Mouse (Mus musculus): ENCODE measurements around the gene Btbd9.
A peak's percentile ranks its signal among the peaks of the same experiment; 100 is the strongest.
"Not testable (repeated sequence)": the region's sequence is repeated elsewhere in the genome, so short reads cannot be mapped to it uniquely, and the experiment has no call there.

Btbd9 gene

DNA sequence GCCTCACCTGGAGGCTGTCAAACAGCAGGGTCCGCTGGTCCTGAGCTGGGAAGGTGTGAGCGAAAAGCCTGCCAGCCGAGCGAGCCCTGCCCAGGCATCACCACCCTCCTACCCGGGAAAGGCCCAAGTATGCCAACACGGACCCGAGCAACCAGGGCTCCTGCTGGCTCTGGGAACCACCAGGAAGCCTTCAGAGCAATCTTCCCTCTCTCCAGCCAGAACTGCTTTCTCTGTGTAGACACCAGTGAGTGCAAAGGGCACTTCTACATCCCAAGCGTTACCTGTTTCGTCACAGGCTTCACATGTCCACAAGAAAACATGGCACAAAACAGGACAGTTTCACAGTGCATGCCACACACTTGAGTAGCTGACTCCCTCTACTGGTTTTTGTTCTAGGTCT, 63.3 kb downstream of the Btbd9 start:
- DNase-seq (ENCODE audit: low read depth, low spot score) = no peak

DNA sequence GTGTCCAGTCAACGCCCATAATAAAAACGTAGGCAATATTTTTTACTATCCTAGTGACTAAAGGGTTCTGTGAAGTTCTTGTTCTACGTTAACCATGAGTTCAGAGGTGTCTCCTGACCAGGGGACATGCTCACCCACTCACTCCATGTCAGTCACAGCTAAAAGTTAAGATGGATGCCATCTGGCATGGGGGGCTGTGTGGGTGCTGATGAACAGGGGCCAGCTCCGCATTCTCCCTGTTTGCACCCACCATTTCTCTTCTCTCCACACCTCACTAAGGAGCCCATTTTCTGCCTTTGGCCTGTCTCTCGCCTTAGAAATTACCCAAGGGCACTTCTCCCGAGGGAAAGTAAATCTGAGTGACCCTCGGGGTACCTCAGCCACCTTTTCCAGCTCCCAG, 63.8 kb downstream of the Btbd9 start:
- no peak for DNase-seq (ENCODE audit: low read depth, low spot score)

DNA sequence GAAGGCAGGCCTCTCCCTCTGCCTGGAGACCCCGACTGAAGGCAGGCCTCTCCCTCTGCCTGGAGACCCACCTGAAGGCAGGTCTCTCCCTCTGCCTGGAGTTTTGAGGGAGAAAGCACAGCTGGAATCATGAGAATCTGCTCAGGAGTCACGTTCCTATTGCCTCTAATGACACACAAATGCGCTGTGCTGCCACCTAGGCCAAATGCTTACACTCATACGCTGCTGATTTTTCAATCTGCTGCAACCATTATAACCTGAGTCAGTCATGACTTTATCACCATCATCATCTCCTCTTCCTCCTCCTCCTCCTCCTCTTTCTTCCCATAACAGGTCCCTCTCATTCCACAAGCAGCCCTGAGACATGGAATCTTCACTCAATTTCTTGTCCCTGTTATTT, 64.3 kb downstream of the Btbd9 start:
- no peak for DNase-seq (ENCODE audit: low read depth, low spot score)

DNA sequence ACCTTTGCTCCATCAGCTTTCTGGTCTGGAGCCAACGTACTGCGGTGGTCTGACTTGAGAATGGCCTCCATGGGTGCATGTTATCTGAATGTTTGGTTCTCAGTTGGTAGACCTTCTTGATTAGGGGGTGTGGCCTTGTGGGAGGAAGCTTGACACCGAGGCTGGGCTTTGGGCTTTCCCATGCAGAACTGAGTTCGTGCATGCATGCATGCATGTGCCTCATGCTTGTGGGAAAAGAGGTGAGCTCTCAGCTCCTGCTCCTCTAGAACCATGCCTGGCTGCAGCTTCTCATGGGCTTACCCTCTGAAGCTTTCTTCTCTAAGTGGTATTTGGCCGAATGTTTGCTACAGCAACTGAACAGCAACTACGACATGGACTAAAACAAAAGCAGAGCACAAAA, 64.9 kb downstream of the Btbd9 start:
- no peak for DNase-seq (ENCODE audit: low read depth, low spot score)

DNA sequence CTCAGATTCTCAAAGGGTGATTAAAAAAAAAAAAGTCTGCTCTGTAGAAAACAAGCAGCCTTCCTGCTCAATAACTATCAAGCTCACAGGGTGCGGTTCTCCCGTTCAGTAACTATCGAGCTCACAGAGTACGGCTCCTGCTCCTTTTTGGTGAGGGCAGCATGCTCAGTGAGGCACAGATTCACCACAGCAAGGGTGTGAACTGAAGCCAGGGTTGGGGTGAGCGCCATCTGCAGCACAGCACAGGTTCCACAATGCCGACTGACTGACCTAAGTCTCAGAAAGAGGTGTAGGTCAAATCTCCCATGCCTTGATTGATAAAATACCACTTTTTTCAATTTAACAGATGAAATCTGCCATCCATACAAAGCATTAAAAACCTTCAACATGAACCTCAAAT, 66.1 kb downstream of the Btbd9 start:
- DNase-seq (ENCODE audit: low read depth, low spot score) = peak; percentile 62

DNA sequence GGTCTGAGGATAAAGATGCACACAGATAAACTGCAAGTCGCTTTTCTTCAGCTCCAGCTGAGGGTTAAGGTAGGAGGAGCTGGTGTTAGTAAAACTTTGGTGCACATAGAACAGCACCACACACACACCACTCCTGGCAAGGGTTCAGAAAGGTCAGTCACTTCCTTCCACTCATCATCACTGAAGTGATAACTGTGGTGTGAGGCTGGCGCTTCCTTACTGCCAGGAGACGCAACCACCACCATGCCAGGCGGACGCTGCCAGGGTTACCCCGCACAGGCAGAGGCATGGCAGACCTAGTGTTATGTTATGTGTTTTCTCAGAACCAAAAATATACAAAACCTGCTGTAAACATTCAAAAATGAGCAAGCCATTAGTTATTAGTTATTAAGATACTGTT, 66.6 kb downstream of the Btbd9 start:
- no peak for DNase-seq (ENCODE audit: low read depth, low spot score)

DNA sequence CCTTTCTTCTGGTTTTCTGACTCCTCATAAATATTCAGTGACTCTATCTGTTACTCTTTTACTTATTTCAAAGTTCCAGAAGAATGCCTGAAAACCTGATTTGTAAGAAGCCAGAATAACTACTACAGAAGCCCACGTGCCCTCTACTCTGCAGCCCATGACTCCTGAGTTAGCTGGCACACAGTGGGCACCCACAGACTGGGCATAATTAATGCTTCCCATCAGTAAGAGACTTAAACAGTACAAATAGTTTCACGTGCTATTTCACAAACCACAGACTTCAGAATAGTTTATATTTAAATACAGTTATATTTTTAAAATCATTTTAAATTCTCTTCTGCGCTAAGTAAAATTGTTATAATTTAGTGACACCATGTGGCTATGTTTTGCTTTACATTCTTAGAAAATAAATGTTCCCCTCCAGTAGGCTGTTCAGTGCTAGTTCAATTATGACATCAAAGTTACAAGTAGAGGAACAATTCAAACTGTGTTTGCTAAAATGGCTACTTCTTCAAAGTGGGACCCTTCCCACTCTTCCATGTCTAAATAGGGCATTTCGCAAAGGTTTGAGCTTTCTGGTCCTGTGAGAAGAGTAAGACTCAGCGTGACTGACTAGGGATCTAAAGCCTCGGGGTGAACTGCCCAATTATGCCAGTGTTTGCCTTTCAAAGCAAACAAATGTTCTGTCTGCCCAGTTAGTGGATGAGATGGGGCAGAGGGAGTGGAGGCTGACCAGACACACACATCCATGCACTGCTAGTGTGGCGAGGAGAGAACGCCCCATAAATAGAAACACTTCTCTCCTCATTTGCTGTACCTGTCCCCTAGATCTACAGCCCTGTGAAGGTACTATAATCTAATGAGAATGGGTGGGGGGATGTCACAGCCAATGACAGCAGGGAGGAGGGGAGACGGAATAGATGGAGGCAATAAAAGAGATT, 68.4 kb downstream of the Btbd9 start:
- no peak for DNase-seq (ENCODE audit: low read depth, low spot score)

DNA sequence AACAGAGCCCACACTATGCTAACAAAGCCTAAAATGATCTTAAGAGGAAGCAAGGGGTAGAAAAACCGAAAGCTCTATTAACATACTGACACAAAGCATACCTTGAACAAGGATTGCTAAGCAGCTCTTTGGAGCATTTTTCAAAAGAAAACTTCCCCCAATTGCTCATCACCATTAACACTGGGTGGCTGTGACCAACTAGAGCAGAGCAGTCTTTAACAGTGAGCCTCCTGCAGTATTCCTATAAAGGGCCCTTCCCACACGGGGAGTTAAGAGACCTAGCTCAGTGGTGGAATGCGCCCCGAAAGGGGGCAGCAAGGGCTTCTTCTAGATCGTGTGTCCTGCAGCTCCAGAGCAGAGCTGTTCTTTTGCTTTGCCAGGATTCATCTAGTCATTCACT, 69.4 kb downstream of the Btbd9 start:
- DNase-seq (ENCODE audit: low read depth, low spot score) = no peak

DNA sequence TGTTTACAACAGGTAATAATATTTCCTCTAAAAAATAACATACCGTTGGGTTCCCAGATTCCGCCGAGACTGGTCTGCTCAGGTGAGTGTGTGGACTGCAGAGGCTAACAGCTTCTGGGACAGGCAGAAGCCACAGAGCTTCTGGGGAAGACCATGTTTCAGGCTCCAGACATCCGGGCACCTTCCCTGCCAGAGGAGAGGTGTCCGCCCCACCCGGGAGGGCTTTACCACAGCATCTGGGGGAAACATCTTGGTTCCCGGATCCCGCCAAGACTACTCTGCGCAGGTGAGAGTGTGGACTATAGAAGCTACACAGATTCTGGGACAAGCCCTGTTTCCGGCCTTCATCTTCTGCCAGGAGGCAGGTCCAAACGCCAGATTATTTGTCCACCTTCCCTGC, 76.7 kb downstream of the Btbd9 start:
- DNase-seq (ENCODE audit: low read depth, low spot score) = not testable (repeated sequence)

DNA sequence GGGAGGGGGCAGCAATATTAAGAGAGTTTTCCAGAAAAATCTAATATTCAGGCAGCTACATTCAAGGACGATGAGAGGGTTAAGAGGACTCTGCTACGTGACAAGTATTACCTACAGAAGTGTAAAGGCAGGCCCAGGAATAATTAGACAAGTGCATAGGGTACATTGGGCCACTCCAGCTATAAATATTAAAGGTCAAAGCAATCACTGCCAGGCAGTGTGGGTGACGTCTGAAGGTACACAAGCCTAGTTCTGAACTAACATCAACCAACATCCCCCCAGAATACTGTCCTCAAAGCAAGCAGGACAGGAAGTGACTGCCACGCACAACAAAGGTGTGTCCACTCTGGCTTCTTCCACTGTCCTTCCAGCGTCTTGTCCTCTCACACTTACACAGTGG, 77.5 kb downstream of the Btbd9 start:
- no peak for DNase-seq (ENCODE audit: low read depth, low spot score)

DNA sequence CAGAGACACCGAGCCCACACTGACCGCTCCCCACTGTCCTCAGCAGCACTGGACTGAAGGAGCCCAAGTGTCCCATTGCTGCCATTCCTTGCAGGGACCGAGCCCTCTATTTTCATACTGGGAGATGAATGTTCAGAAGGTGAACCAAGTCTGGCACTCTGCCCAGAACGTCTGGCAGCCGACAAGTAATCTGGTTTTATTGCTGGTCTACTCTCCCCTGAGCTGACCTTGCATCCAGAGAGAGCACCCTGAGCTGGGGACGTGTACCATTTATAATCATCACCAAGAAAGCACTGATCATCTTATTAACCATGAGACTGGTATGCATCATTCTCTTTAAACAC, 77.9 kb downstream of the Btbd9 start:
- DNase-seq (ENCODE audit: low read depth, low spot score) = no peak

DNA sequence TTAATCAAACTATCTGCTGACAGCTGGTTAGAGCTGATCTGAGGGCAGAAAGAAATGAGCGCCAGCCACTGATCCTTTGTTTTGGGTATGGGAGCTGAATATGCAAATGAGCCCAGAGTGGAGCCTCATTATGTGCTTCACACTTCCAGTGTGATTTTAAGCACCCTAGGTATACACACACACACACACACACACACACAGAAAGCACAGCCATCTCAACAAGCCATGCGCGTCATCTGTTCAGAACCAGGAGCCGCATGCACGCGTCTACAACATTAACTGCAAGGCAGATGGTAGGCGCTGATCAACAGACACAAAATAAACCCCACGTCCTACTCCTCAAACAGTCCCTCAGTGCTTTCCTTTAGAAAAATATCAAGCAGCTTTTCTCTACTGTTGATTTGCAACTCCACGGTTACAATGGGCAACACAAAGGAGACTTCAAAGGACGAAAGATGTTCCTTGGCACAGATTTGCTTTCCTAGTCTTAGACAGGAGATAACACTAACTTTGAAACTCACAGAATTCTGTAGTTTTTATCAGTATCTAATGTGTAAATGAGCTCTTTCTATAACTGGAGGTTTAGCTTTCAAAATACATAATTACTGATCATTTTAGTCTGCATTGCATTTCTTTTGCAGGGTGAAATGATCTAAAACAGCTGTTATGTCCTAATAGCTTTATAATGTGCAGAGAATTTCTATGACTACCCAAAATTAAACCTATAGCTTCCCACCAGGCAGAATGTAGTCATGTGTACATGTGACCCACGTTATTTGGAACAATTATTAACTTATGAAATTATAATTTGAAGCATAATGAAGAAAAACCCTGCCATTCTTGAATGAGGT, 78.5 kb downstream of the Btbd9 start:
- DNase-seq (ENCODE audit: low read depth, low spot score) = no peak

DNA sequence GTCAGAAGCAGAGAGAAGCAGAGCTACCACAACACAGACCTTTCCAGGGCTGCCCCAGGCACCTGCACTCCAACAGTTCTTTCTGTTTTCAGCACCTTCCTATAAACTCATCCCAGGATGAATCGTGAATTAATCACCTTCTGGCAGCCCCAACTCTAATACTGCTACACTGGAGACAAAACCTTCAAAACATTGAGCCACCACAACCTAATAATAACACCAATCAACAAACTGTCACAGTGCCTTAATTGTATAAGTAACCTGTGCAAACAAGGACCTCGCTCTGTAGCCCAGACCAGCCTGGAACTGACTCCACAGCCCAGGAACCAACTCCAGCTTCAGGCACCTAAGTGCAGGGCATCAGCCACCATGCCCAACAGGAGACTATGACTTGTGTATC, 80.7 kb downstream of the Btbd9 start:
- no peak for DNase-seq (ENCODE audit: low read depth, low spot score)

DNA sequence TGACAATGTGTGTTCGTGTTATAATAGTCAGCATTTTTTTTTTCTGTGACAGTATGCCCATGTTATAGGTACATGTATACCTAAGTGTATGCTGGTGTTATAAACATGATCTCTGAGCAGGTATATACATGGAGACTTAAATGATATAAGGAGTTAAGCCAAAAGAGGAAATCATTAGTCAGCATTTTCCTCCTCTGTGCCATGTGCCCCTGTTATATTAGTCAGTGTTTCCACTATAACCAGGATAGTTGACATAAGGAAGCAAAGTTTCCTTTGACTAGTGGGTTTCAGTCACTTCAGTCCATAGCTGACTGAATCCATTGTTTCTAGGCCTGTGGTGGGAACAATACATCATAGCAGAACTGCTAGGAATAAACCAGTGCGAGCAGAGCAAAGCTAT, 81.1 kb downstream of the Btbd9 start:
- DNase-seq (ENCODE audit: low read depth, low spot score) = no peak

DNA sequence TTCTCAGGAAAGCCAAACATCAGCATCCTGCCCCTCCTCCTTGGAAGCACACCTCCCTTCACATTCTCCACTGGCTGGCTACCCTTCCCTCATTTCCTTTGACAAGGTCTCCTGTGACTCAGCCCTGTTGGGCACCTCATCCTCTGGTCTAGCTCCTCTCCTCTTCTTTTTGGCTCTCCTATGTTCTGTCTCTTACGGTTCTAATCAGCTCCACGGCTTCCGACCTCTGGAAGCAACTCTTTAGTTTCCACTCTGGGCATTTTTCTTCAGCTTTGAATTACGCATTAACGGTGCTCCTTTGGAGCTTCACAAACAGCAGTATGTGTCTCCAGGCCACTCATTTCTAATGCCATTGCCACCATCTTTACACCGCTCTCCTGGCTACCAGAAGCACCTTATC, 82.8 kb downstream of the Btbd9 start:
- no peak for DNase-seq (ENCODE audit: low read depth, low spot score)

DNA sequence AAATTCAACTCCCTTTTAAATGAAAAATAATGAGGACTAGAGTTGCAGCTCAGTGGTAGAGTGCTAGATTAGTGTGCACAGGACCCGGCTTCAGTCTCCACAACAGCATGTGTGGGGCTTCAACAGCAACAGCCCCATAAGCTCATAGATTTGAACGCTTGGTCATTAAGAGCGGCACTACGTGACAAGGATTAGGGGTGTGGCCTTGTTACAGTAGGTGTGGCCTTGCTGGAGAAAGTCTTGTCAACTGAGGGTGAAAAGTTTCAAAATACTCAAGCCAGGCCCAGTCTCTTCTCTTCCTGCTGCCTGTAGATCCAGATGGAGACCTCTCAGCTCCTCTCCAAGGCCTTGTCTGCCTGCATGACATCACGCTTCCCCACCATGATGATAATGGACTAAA, 84.1 kb downstream of the Btbd9 start:
- no peak for DNase-seq (ENCODE audit: low read depth, low spot score)

DNA sequence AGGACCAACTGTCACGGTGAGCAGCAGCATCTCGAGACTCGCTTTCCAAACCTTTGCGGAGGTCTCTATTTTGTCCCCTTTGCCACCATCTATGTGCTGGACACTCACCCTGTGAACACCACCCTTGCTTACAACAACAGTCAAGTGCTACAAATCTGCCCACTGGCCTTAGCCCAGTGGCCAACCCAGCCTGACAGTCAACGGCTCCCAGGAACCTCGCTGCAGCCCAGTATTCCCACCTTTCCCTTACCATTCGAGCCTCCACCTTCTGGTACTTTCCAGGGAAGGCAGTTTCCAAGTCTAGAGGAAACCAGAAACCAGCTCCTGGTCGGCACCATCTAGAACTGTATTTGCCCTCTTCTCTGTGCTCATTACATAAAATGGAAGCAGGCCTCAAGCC, 84.7 kb downstream of the Btbd9 start:
- DNase-seq (ENCODE audit: low read depth, low spot score) = no peak

DNA sequence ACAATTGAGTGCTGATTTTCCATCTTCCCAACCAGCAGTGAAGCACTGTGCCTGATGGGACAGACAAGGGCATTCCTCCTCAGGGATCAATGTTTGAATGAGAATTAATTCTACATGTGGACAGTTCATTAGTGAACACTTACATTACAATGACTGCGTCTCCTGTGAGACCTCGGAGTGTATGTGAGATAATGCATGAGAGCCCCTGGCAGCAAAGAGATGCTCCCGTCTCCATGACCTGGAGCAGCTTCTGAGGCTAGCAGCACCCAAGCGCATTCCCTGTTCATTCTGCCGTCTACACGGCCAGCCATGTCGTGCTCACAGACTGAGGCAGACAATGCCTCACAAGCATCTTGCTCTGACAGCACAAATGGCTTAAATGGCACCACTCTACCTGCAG, 85.7 kb downstream of the Btbd9 start:
- DNase-seq (ENCODE audit: low read depth, low spot score) = peak; percentile 55

DNA sequence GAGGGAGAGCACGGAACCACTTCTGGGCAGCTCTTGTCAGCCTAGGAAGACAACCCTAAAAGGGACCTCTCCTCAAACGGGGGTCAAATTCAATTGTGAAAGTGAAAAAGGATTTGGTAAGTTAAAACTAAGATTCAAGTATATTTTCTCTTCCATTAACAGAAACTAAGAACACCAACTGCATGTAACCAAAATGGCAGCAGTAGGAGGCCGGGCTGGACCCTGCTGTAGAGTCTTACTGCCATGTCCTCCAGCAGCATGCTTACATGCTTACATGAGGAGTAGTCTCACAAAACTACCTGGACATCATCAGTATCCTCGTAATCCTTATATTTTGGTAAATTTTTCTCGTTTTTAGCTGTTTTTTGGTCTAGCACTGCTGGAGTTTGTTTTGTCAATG, 86.2 kb downstream of the Btbd9 start:
- no peak for DNase-seq (ENCODE audit: low read depth, low spot score)

DNA sequence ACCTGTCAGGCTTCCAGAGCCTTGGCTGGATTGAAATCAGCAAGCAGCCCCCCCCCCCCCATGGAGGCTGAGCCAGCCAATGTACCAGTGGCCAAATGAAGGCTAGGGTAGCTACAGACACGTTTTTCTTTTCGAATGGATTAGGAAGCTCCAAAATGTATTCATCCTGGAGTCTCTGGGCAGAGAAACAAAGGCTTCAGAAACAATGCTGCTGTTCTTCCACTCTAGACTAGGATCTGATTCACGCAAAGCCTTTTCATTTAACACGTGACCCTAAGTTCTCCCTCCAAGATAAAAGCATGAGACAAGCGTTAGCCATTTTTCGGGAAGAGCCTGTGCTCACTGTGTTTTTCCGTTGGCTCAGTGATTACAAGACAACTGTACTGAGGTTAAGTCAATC, 86.7 kb downstream of the Btbd9 start:
- DNase-seq (ENCODE audit: low read depth, low spot score) = peak; percentile 33

DNA sequence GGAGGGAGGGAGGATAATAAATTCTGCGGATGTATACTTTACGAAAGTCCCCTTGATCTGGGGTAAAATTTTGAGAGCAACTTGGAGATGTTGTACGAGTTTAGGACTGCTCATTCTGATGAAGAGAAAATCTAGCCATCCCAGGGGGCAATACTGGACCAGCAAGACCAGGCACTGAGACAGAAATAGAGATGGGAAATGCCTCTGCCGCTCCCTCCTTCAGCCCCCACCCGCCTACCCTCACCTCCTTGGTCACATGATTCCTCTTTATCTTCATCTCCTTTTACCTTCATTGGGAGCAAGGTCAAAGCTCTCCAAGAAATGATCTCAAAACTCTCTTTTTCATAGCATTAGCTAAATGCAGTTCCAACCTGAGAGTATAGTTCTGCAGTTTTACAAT, 88.6 kb downstream of the Btbd9 start:
- no peak for DNase-seq (ENCODE audit: low read depth, low spot score)

DNA sequence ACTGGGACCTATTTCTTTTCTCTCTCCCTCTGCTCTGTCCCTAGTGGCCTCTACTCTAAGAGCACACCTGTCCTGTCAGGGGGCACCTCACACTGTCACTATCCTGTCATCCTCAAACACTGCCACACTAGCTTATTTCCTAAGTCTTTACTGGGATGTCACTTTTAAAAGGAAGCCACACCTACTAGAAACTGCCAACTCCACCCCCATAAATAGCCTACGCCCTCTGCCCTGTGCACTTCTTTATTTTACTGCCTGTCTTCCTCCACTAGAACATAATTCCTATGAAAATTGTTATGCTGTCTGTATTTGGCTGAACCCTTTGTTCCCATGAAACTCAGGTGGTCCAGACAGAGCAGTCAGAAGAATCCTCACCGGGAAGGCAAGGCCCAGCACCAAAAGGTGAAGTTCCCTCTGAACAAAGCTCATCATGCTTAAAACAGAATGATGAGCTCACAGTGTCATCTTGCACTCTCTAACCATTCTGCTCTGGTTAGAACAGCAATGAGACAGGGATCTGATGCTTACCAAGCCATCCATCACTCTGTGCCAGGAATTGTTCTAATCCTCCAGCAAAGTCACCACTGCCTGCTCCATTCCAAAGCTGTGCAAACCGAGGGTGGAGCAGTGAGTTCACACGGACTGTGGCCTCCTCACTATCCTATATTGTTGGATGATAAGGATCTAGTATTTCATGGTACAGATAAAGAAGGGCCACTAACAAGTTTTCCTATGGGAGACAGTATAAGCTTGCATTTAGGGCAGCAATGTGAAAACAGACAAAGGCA, 91.0 kb downstream of the Btbd9 start:
- DNase-seq (ENCODE audit: low read depth, low spot score) = no peak

All from ZHBTc4 (cell line).